Mouse (Mus musculus): Measurements from ENCODE around the gene Egf. TPM values are rescaled to one million over a fixed set of nuclear protein-coding genes. Genes with fewer than 3 reads are reported as not detected.

The Egf gene
- polyA plus RNA-seq, 1 experiment from 2014 or later: 2.2 TPM

- peaks cover 10% of the 10 kb centered on the region for H3K4me1 ChIP-seq (ENCODE audit: control insufficient read depth, insufficient read depth, low read length)
- peak overlapping the region; percentile 53 for H3K4me3 ChIP-seq (ENCODE audit: low read depth, low read length)
- 64% methylated on average over 5 of the region's 5 CpGs for WGBS
- ATAC-seq: peak; percentile 54
- H3K9me3 ChIP-seq (replicated peaks; ENCODE audit: control insufficient read depth, low read length, poor library complexity, severe bottlenecking): no peaks in the 10 kb centered on the region
- H3K36me3 ChIP-seq (ENCODE audit: control insufficient read depth, insufficient read depth, low read length): no peaks in the 10 kb centered on the region
- peak overlapping the region; percentile 53; the same call in 1 of the 2 replicates for H3K9ac ChIP-seq (ENCODE audit: low read depth, low read length)
- peak overlapping the region; percentile 57 for H3K4me2 ChIP-seq (ENCODE audit: low read length)
- no peaks in the 10 kb centered on the region for H3K27me3 ChIP-seq (ENCODE audit: control insufficient read depth, insufficient read depth, low read depth, low read length)
- no peak overlapping the region; the same call in 1 of the 2 replicates for H3K27ac ChIP-seq (ENCODE audit: low read length)
Observed at GRCm38 (mm10) chr3:129725592-129725991, 29.5 kb downstream of the Egf start.

- under 1% methylated on average over 24 of the region's 24 CpGs for WGBS
- H3K27ac ChIP-seq (ENCODE audit: low read length): peak overlapping the region; percentile 88
- peak overlapping the region; percentile 53 for H3K4me3 ChIP-seq (ENCODE audit: low read depth, low read length)
- H3K4me1 ChIP-seq (ENCODE audit: control insufficient read depth, insufficient read depth, low read length): peaks cover 10% of the 10 kb centered on the region
- H3K4me2 ChIP-seq (ENCODE audit: low read length): peak overlapping the region; percentile 60
- no peaks in the 10 kb centered on the region for H3K36me3 ChIP-seq (ENCODE audit: control insufficient read depth, insufficient read depth, low read length)
- H3K9ac ChIP-seq (ENCODE audit: low read depth, low read length): peak overlapping the region; percentile 53
- no peaks in the 10 kb centered on the region for H3K27me3 ChIP-seq (ENCODE audit: control insufficient read depth, insufficient read depth, low read depth, low read length)
- ATAC-seq: peak; percentile 99
- no peaks in the 10 kb centered on the region for H3K9me3 ChIP-seq (replicated peaks; ENCODE audit: control insufficient read depth, low read length, poor library complexity, severe bottlenecking)
Observed at GRCm38 (mm10) chr3:129724961-129725501, 30.1 kb downstream of the Egf start.

GRCm38 (mm10) chr3:129724505-129724904 lies 30.6 kb downstream of the Egf start:
- Histone ChIP-seq H3K4me1 (ENCODE audit: control insufficient read depth, insufficient read depth, low read length) (peaks cover 10% of the 10 kb centered on the region), H3K9me3 (replicated peaks; ENCODE audit: control insufficient read depth, low read length, poor library complexity, severe bottlenecking) (no peaks in the 10 kb centered on the region), H3K9ac (ENCODE audit: low read depth, low read length) (peak overlapping the region; percentile 53), H3K27ac (ENCODE audit: low read length) (peak overlapping the region; percentile 88; the same call in 1 of the 2 replicates), H3K4me2 (ENCODE audit: low read length) (peak overlapping the region; percentile 60), H3K36me3 (ENCODE audit: control insufficient read depth, insufficient read depth, low read length) (no peaks in the 10 kb centered on the region), H3K27me3 (ENCODE audit: control insufficient read depth, insufficient read depth, low read depth, low read length) (no peaks in the 10 kb centered on the region), H3K4me3 (ENCODE audit: low read depth, low read length) (peak overlapping the region; percentile 53)
- ATAC-seq: peak; percentile 52; the same call in 1 of the 2 replicates
- WGBS: 62% methylated on average over 5 of the region's 5 CpGs

GRCm38 (mm10) chr3:129723311-129723710 lies 31.8 kb downstream of the Egf start:
- ATAC-seq: no peak
- H3K27ac ChIP-seq (ENCODE audit: low read length): no peak overlapping the region
- H3K4me2 ChIP-seq (ENCODE audit: low read length): no peak overlapping the region
- no peaks in the 10 kb centered on the region for H3K27me3 ChIP-seq (ENCODE audit: control insufficient read depth, insufficient read depth, low read depth, low read length)
- no peak overlapping the region for H3K9ac ChIP-seq (ENCODE audit: low read depth, low read length)
- 55% methylated on average over 4 of the region's 4 CpGs for WGBS
- no peaks in the 10 kb centered on the region for H3K9me3 ChIP-seq (replicated peaks; ENCODE audit: control insufficient read depth, low read length, poor library complexity, severe bottlenecking)
- no peak overlapping the region for H3K4me3 ChIP-seq (ENCODE audit: low read depth, low read length)
- H3K36me3 ChIP-seq (ENCODE audit: control insufficient read depth, insufficient read depth, low read length): no peaks in the 10 kb centered on the region
- peaks cover 10% of the 10 kb centered on the region for H3K4me1 ChIP-seq (ENCODE audit: control insufficient read depth, insufficient read depth, low read length)

GRCm38 (mm10) chr3:129714542-129715145 lies 40.5 kb downstream of the Egf start:
- no peak for ATAC-seq
- no peak overlapping the region for H3K9ac ChIP-seq (ENCODE audit: low read depth, low read length)
- no peak overlapping the region for H3K4me2 ChIP-seq (ENCODE audit: low read length)
- no peak overlapping the region for H3K4me3 ChIP-seq (ENCODE audit: low read depth, low read length)
- H3K9me3 ChIP-seq (replicated peaks; ENCODE audit: control insufficient read depth, low read length, poor library complexity, severe bottlenecking): no peaks in the 10 kb centered on the region
- 79% methylated on average over 15 of the region's 15 CpGs for WGBS
- no peaks in the 10 kb centered on the region for H3K27me3 ChIP-seq (ENCODE audit: control insufficient read depth, insufficient read depth, low read depth, low read length)
- H3K27ac ChIP-seq (ENCODE audit: low read length): no peak overlapping the region
- no peaks in the 10 kb centered on the region for H3K4me1 ChIP-seq (ENCODE audit: control insufficient read depth, insufficient read depth, low read length)
- H3K36me3 ChIP-seq (ENCODE audit: control insufficient read depth, insufficient read depth, low read length): no peaks in the 10 kb centered on the region; the same call in 1 of the 2 replicates

GRCm38 (mm10) chr3:129708157-129708556 lies 47.0 kb downstream of the Egf start:
- Histone ChIP-seq H3K4me2 (ENCODE audit: low read length) (no peak overlapping the region), H3K4me3 (ENCODE audit: low read depth, low read length) (no peak overlapping the region), H3K27ac (ENCODE audit: low read length) (no peak overlapping the region), H3K9me3 (replicated peaks; ENCODE audit: control insufficient read depth, low read length, poor library complexity, severe bottlenecking) (no peaks in the 10 kb centered on the region), H3K27me3 (ENCODE audit: control insufficient read depth, insufficient read depth, low read depth, low read length) (no peaks in the 10 kb centered on the region), H3K36me3 (ENCODE audit: control insufficient read depth, insufficient read depth, low read length) (no peaks in the 10 kb centered on the region; the same call in none of the 2 replicates), H3K9ac (ENCODE audit: low read depth, low read length) (no peak overlapping the region), H3K4me1 (ENCODE audit: control insufficient read depth, insufficient read depth, low read length) (no peaks in the 10 kb centered on the region)
- WGBS: 16% methylated on average over 5 of the region's 5 CpGs
- 0 out of 2 replicates have a peak, but pooled peaks have one; percentile 36 for ATAC-seq

- H3K27me3 ChIP-seq (ENCODE audit: control insufficient read depth, insufficient read depth, low read depth, low read length): no peaks in the 10 kb centered on the region
- H3K9me3 ChIP-seq (replicated peaks; ENCODE audit: control insufficient read depth, low read length, poor library complexity, severe bottlenecking): no peaks in the 10 kb centered on the region
- ATAC-seq: no peak
- H3K4me3 ChIP-seq (ENCODE audit: low read depth, low read length): no peak overlapping the region
- H3K4me2 ChIP-seq (ENCODE audit: low read length): no peak overlapping the region
- peaks cover 2% of the 10 kb centered on the region; the same call in 1 of the 2 replicates for H3K36me3 ChIP-seq (ENCODE audit: control insufficient read depth, insufficient read depth, low read length)
- 86% methylated on average over 8 of the region's 8 CpGs for WGBS
- no peak overlapping the region for H3K27ac ChIP-seq (ENCODE audit: low read length)
- no peak overlapping the region for H3K9ac ChIP-seq (ENCODE audit: low read depth, low read length)
- no peaks in the 10 kb centered on the region for H3K4me1 ChIP-seq (ENCODE audit: control insufficient read depth, insufficient read depth, low read length)
Observed at GRCm38 (mm10) chr3:129698882-129699281, 56.2 kb downstream of the Egf start.

GRCm38 (mm10) chr3:129698365-129698764 lies 56.8 kb downstream of the Egf start:
- Histone ChIP-seq H3K36me3 (ENCODE audit: control insufficient read depth, insufficient read depth, low read length) (peaks cover 2% of the 10 kb centered on the region; the same call in 1 of the 2 replicates), H3K27ac (ENCODE audit: low read length) (no peak overlapping the region), H3K4me1 (ENCODE audit: control insufficient read depth, insufficient read depth, low read length) (no peaks in the 10 kb centered on the region), H3K4me2 (ENCODE audit: low read length) (no peak overlapping the region), H3K9ac (ENCODE audit: low read depth, low read length) (no peak overlapping the region), H3K27me3 (ENCODE audit: control insufficient read depth, insufficient read depth, low read depth, low read length) (no peaks in the 10 kb centered on the region), H3K4me3 (ENCODE audit: low read depth, low read length) (no peak overlapping the region), H3K9me3 (replicated peaks; ENCODE audit: control insufficient read depth, low read length, poor library complexity, severe bottlenecking) (no peaks in the 10 kb centered on the region)
- no peak for ATAC-seq
- WGBS: 88% methylated on average over 6 of the region's 6 CpGs

GRCm38 (mm10) chr3:129697691-129698090 lies 57.4 kb downstream of the Egf start:
- Histone ChIP-seq H3K4me3 (ENCODE audit: low read depth, low read length) (no peak overlapping the region), H3K9ac (ENCODE audit: low read depth, low read length) (no peak overlapping the region), H3K4me1 (ENCODE audit: control insufficient read depth, insufficient read depth, low read length) (no peaks in the 10 kb centered on the region), H3K36me3 (ENCODE audit: control insufficient read depth, insufficient read depth, low read length) (peaks cover 2% of the 10 kb centered on the region; the same call in 1 of the 2 replicates), H3K27me3 (ENCODE audit: control insufficient read depth, insufficient read depth, low read depth, low read length) (no peaks in the 10 kb centered on the region), H3K4me2 (ENCODE audit: low read length) (no peak overlapping the region), H3K9me3 (replicated peaks; ENCODE audit: control insufficient read depth, low read length, poor library complexity, severe bottlenecking) (no peaks in the 10 kb centered on the region), H3K27ac (ENCODE audit: low read length) (no peak overlapping the region)
- no peak for ATAC-seq
- 88% methylated on average over 10 of the region's 10 CpGs for WGBS

Data from midbrain, embryonic 16.5 days (tissue).